Mouse (Mus musculus) adrenal gland, postnatal 36 days (tissue): Measurements from ENCODE around the gene Lrrc4. TPM values are rescaled to one million over a fixed set of nuclear protein-coding genes. Genes with fewer than 3 reads are reported as not detected.
A peak's percentile ranks its signal among the peaks of the same experiment; 100 is the strongest.

Experiments used
- DNase-seq, 2 experiments: peaks; one replicate each; pipeline ENCODE4 v3.0.0; 2021; ENCODE audit warnings: mixed read lengths in 1 of 2
- total RNA-seq, 2 experiments: library from RNA; stranded (reverse); gene quantifications; 2 replicates each; pipeline ENCODE4 v1.2.3; 2021

Lrrc4 gene
- total RNA-seq, 2 experiments from 2014 or later = 5.3 to 9.2 TPM

DNA sequence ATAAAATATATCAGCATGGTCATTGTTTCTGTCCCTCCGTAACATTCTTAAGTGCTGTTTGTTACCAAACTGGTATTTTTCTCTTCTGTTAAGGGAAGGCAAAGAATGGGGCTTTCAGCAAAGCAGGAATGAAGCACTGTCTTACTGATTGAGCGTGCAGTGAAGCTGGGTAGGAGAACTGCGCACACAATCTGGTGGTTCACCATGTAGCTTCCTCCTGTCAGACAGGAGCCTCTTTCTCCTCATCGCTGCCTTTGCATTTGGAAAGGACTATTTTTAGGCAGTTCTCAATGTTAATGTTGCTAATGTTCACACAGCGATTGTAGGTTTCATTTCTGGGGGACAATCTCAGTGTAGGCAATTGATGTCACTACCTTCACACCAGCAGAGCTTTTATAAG is 162.3 kb downstream of the Lrrc4 start:
- DNase-seq = no peak

DNA sequence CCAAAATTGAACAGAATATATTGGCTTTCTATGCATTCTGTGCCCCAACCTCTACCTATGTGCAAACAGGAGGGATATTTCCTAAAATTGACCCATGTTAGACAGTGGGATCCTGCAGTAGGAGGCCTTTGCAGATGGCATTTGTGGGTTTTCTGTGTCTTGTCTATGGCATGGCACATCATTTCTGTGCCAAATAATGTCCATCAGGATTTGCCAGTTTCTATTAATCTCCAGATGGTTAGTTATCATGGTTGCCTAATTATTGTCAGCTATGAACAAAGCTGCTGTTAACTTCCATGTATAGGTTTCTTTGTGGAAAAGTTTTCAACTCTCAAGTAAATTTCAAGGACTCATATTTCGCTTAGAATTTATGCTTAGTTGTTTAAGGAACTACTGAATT is 164.0 kb downstream of the Lrrc4 start:
- DNase-seq = no peak

DNA sequence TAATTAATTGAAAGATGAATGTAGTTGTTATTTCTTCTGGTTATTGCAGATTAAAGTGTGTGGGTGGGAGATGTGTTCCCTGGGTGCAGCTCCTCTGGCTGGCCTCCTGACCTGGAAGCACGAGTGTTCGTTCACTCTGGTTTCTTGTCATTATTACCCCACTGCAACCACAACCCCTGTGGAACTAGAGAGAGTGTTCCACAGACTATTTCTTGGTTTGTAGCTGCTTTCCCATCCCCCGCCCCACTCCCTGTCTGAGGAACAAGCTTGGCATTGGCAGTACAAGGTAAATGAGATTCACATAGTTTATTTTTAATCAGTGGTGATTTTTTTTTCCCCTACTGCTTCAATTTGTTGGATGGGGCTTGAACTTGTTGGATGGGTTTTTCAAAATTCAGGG is 166.8 kb downstream of the Lrrc4 start:
- no peak for DNase-seq

DNA sequence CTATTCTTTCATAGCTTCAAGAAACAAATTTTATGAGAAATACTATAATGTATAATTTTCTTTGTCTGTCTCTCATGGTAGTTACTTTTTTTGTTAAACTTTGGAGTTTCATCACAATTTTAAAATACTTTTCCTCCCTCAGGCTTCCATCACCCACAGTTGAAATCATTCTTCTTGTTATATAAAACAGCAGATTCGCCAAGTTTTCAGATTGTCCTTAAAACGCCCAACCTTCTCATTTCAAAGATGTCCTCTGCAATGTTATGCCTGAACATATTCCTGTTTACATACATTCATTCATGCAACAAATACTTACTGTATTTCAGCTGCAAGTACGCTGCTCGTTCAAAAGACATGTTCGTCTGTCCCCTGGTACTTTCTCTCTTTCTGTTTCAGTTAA is 167.9 kb downstream of the Lrrc4 start:
- DNase-seq = no peak

DNA sequence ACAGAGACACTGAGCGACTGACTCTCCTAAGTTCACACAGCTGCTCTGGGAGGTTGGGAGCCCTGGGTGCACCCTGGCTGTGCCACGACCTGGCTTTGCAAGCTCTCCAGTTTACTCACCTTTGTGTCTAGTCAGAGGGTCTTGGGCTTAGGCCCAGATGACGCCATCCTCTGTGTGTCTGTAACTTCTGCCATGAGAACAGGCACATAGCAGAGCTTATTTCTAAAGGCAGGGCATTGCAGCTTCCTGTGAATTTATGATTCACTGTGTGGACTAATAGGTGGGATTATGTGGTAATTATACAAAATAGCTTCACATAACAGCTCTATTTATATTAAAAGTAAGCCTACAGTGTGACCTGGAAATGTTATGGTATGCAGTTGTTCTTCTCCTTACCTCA is 168.5 kb downstream of the Lrrc4 start:
- no peak for DNase-seq

DNA sequence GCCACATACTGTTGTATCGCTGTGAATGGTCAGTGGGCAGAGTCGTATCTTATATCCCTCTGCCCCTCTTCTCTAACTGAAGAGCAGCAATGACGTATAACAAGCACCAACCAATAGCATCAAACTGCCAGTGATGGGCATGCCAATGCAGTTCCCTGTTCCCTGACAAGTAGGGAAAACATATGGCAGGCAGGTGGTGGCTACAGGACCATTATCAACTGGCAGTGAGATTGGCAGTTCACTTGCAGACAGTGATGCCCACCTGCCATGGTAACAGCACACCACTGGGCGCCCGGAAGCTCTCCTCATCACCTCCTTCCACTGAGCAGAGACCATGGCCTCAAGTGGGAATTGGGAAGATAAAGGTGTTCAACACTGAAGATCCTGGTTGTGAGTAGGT is 175.0 kb downstream of the Lrrc4 start:
- no peak for DNase-seq

DNA sequence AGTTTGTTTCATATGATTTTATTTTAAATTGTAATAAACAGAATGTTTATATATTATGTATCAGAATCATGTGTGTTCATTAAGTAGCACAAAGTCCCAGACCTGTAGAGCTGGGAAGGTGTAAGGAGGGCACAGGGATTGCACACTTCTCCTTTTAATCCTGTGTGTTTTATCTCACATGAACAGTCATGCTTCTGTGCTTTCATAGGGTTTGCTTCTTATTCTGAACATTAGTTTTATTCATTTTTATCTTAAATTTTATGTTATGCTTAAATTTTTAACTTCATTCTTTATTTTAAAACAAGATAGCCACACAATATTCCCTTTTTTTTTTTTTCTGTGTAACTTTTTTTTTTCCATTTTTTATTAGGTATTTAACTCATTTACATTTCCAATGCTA is 186.3 kb downstream of the Lrrc4 start:
- no peak for DNase-seq

DNA sequence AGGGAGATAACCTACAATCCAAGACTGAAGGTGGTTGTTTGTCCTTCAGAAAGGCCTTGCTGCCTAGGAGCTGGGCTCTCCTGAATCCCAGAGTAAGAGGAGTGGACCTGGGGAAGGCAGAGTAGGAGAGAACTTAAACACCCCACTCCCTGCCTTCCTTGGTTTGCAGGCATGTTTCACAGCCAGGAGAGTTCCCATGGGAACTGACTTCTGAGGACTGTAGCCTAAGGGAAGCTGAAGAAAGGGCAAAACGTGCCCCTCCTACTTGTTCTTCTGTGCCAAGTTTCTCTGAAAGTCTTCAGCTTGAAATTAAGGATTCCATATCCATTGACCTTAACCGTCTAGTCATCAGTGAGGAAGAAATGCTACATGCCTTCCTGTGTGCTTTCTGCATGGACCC is 188.6 kb downstream of the Lrrc4 start:
- DNase-seq = peak in 1 of 2 experiments; percentile 22

DNA sequence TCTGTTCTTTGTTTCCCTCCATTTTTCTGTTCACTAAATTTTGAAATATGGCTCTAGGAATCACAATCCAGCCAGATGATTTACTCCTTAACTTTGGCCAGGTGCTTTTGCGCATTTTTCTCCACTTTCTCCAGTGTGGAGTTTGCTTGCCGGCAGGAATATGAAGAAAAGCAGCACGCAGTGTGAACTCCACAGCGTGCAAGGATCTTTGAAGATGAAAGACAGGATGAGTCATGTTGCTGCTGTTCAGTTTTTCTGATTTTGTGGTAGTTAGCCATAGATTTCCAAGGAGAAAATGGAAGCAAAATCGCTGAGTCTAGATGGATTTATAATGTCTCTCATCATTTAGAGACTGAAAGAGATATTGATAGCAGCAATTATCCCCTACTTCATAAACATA is 191.5 kb downstream of the Lrrc4 start:
- no peak for DNase-seq

DNA sequence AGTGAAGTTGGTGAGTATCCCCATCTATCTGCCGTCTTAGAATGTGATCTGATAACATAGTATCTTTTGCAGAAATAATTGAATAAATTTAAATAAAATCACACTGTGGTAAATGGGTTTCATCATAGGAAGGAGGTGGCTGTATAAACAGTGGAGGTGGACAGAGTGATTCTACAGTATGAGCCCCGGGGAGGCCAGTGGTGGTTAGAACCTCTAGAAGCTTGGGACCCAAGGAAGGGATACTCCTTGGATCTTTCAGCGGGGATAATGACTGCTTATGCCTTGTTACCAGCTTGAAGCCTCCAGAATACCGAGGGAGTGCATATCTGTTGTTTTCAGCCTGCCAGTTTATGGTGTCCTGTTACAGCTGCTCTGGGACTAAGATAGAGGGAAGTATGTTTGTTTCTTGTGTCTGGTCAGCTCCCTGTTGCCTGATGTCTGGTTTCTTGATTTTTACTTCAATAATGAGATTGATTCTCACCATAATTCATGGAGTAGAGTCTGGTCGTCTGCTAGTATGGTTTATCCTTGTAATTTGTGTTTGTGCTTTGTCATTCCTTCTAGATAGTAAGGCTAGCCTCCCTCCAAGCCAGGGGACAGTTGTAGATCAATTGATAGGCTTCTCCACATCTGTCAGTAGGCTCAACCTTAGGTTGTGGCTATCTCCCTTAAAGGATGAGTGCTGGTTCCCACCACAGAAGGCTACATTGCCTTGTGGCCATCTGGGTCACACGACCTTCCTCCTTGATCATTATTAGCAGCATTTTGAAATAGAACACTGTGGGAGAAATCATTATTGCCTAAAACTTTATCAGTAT is 195.8 kb downstream of the Lrrc4 start:
- DNase-seq = no peak

DNA sequence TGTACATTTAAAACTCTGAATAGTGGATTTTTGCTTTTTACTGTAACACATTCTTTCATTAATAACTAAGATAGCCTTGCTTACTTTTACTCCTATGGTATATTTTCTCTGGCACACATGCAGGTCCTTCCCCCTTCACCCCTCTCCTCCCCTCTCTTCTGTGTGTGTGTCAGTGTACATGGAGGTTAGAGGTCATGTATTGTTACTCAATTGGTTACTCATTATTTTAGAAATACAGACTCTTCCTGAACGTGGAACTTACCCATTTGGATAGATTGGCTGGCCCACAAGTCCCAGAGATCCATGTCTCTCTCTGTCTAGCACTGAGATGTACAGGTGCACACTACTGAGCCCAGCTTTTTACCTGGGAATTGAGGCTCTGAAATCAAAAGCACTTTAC is 196.5 kb downstream of the Lrrc4 start:
- no peak for DNase-seq

DNA sequence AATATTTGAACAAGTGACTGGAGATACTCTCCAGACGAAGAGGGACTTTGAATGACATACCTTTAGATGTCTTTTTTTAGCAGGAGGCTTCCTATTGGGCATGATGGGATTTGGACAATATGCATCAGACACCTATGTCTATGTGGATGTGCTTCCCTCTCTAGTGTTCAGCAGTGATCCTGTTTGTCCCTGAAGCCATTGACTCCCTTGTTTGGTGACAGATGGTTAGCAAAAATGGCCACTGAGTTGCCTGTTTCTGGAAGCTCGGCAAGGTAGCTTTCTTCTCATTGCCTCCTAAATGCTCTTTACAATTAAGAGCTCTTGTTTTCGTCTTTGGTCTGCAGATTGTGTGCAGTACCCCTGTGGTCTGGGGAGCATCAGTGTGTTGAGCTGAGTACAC is 197.9 kb downstream of the Lrrc4 start:
- no peak for DNase-seq

DNA sequence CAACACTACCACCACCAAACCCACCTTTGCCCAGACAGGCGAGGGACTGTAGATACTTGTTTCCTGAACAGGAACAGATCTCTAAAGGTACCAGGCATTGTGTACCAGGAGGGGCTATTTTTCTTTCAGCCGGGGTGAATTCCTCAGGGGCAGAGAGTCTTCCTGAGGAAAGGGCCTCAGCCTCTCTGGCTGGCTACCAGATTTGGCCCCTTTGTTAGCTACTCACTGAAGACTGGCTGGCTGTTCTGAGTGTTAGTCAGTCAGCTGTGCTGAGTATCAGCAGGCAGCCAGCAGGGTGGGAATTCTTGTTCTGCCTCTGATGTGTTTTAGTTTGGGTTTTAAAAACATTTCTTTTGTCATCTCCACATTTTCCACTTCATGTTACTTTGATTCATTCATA is 198.4 kb downstream of the Lrrc4 start:
- DNase-seq = no peak

DNA sequence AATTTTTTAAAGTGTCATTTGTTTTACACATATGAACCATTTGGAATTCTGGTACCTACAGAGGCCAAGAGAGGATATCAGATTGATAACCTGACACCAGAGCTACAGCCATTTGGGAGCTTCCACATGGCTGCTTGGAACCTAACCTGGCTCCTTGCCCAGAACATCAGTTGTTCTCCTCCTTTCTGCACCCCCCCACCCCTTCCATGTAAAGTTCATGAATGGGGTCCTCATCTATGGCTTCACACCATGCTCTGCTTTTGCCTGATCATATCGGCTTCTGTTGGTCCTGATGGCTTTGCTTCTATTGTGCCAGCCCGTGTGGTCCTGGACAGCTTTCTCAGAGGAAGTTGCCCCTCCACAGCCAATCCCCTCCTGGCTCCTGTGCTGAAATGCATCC is 200.6 kb downstream of the Lrrc4 start:
- DNase-seq = no peak

DNA sequence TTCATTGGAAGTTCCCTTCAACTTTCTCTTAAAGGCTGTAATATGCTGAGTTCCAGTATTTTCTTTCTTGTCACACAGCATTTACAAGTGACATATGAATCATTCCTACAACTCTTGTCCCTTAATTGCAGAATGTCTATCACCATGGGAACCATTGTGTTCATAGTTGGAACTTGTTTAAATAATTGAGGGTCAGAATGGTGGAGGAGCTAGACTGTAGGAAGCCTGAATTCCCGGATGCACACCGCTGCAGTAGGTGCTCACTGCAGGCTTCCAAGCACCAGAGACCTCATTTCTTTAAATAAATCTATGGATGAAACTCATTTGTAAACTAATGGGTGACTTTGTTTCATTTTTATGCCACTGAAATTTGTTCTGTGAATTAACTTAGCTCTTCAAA is 201.7 kb downstream of the Lrrc4 start:
- DNase-seq = no peak

DNA sequence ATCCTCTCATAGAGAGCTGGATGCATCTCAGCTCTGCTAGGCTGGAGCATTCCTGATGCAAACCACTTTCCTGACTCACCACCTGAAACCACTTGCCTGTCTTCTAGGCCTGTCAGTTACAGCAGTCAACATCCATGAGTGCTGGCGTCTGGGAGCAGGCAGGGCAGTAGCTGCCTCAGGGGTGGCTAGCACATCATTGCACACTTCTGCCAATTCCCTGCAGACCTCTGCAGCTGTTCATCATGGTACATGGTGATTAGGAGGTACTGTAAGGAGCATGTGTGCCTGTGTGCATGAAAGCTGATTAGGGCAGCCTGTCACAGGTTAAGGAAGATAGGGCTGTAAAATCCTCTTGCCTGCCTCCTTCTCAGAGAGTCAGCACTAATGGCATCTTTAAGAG is 203.1 kb downstream of the Lrrc4 start:
- DNase-seq = no peak

DNA sequence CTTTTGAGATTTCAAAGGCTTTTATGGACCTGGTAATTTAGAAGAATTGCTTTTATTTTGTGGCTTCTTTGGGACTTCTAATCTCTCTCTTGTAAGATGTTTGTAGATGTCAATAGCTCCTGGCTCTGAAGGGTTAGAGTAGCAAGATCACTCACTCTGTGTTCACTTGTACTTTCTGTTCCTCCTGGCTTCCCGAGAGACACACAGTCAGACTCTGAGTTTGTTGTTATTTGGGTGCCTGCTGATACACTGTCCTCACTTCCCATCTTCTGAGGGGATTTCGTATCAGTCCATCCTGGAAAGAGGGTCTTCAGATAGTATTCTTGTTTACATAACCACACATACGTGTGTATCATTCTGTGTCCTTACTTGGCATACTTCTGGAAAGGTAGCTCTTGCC is 208.6 kb downstream of the Lrrc4 start:
- DNase-seq = no peak

DNA sequence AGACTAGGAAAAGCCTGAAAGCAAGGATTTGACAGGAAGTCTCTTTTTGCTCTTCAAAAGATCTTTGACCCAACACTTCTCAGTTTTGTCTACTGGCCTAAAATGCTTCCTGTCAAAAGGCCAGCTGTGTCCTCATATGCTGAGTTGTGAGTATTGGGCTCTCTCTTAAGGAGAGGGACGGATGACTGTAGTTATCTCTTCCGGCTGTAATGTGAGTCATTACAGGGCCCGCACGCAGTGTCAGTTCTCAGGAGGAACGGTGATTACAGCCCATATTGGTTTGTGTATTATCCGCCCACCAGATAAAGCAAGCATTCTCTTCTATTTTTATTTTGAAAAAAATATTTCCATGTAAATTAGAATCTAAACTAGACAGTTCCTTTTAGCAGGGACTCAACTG is 209.0 kb downstream of the Lrrc4 start:
- peak; percentile 15 to 26 for DNase-seq

DNA sequence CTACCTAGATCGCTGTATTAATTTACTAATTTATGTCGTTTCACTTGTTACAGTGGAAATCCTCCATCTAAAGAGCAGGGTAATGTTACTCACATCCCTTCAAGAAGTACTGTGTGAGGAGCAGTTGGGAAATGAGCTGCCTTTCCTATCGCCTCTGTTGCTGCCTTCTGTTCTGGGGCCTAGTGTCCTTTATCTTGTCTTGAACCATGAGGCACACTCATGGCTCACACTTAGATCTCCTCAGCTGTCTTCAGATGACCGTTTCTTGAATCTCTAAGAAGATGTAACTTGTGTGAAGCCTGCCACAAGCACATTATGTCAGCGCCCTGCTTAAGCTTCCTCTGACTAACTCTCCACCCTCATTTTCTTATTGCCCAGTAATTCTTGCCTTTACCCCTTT is 209.6 kb downstream of the Lrrc4 start:
- no peak for DNase-seq

DNA sequence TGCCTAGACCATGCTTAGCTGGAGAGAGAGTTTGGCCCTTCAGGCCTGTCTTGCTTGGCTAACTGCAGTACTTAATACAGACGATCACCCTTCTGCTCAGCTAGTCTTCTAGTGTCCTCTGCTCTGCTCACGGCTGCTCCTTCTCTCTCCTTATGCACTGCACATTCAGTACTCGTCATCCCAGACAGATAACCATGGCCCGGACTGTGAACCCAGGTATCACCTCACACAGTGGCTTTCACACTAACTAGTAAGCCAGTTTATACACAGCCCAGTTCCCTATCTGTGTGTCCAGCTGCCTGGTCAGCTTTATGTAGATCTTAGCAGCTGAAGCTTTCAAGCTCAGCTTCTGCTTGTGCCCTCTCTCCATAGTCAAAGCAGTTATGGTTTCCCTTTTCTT is 210.1 kb downstream of the Lrrc4 start:
- DNase-seq = no peak

DNA sequence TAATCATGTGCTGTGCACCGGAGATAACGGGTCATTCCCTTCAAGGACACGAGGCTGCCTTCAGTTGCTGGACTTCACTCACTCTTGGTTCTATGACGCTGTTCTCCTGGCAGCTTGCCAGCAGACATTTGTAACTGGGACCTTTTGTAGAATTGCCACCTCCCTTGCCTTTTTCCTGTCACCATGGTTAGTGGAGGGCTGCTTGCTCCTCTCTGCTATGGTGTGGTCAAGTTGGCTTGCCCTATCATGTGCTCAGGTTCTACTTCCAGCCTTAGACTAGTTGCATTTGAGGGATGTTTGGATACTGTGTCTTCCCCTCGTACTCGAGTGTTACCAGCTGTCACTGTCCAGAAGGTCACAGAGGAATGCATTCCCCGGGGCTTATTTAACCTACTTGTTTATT is 212.8 kb downstream of the Lrrc4 start:
- DNase-seq = peak; percentile 87

DNA sequence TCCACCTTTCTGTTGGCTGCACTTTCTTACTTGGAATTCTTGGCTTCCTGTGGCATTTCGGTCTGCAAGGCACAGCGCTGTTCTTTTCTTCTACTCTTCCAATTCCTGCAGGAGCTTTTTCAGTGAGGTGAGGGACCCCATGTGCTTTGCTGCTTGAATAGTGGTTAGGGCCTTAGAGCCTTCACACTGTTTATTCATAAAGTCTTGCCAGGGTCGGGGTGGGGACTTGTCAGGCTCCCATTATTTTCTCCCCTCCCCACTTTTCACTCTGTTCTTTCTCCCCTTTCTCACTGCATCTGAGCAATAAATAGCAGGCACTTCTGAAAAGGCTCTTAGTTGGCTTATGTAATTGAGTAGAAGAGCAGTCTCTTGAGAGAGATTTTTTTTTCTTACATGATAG is 213.2 kb downstream of the Lrrc4 start:
- no peak for DNase-seq

DNA sequence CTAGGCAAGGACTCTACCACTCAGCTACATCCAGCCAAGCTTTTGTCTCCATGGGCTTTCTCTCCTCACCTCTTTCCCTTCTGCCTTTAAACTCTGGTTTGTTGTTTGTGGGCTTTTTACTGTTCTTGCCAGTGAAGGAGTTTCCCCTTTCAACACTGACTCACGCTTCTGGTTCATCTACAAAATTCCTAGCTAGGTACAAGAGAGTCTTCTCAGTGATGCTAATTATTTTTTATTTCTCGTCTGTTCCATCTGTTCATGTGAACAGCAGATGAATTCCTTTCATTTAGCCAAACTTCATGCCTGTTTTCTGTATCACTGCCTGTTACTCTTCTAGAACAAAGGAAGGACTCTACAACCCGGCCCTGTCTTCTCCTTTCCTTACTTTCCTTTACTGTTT is 215.6 kb downstream of the Lrrc4 start:
- DNase-seq = no peak

DNA sequence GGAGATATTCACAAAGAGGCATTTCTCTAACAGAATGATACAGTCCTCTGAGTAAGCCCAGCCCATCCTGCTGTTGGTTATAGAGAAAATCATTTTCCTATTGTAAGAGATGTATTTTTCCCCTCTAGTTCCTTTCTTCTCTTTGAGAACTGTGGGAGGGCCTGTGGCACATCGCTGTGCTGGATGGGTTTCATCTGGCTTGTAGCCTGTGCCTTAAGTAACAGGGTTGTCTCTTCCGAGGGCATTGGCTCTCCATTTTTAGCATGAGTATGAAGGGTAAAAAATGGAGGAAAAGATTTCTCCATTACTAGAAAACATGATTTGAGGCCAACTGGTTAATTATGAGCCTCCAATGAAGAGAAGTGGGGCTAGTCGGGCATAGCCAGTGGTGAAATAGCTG is 216.1 kb downstream of the Lrrc4 start:
- no peak for DNase-seq

DNA sequence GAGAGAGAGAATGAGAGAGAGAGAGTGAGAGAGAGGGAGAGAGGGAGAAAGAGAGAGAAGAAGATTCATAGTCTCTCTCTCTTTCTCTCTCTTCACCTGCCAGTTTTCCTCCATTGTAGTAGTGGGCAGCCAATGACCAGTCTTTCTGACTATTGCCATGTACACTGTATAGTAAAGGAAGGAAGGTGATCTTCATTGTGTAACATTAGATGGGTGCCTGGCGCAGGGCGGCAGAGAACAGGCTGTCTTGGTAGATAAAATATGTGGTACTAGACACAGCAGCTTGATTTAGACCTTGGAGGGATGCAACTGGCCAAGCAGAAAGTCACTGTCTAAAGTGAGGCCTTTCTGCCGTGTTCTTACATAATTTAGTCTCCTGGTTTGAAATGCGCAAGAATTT is 216.7 kb downstream of the Lrrc4 start:
- peak in 1 of 2 experiments; percentile 13 for DNase-seq
